Mouse (Mus musculus): ENCODE results near the gene Zcchc2. TPM values are rescaled to one million over a fixed set of nuclear protein-coding genes. Genes with fewer than 3 reads are reported as not detected.

Zcchc2 gene
- total RNA-seq, 2 experiments from 2014 or later, result 15.6 to 17.8 TPM

GRCm38 (mm10) chr1:105988903-105989639 lies 1.1 kb upstream of the Zcchc2 start:
- no peak for DNase-seq

- peak in 1 of 2 experiments; percentile 37 for DNase-seq
These were observed 594 bp upstream of the Zcchc2 start for GRCm38 (mm10) chr1:105989640-105989984.

- peak; percentile 74 to 81 for DNase-seq
These were observed 930 bp downstream of the Zcchc2 start for GRCm38 (mm10) chr1:105990911-105991761.

DNA sequence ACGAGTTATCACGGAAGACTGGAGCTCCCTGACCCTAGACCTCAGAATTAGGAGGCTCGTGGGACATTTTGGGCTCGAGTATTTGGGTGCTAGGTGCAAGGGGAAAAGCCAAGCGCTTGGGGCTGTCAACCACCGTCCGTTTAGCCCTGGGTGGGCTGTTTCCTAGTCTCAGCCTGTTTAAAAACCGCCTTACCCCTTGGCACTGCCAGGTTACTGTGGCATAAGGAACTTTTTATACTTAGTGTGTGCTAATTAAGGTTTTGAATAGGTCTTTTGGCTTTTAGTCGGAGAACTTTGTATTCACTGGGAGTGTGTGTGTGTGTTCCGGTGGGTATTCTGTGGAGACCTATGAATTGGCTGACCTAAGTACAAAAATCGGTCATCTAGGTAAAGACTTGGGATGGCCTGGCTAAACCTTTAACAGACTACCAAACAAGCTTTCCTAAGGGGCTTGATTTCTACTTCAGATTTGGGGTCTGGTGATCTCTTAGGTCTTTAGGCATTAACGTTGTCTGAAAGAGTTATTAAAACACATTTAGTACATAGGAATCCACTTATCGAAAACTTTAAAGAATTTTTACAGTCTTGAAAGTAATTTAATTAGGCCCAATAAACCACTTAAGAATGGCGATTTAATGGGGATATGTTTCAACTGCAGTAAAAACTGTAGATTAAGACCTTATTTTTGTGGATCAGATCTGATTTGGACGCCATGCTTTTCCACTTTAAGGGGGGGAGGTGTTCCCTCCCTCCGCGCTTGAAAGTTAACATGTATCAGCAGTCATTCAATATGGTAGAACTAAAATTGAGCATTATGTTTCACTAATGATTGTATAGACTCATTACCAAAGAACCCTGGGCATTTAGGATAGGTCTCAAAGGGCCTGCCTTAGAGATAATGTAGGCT lies 2.0 kb downstream of the Zcchc2 start:
- DNase-seq, result no peak

DNA sequence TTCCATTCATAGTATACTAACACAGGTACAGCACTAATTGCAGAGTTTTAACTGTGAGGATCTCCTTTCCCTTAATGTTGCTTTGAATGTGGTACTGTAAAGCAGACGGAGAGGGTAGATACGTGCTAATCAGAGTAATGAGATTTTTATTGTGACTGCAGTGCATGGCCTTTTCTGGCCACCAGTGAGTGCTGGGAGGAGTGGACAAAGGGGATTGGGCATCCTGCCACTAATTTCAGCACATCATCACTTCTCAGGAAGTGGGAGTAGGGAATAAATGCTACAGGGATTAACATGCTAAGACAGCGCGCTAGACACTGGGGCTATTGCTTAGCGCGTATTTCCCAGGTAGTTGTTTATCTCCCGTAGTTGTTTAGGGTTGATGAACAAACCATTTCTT lies 3.0 kb downstream of the Zcchc2 start:
- DNase-seq, result peak; percentile 65 to 71

DNA sequence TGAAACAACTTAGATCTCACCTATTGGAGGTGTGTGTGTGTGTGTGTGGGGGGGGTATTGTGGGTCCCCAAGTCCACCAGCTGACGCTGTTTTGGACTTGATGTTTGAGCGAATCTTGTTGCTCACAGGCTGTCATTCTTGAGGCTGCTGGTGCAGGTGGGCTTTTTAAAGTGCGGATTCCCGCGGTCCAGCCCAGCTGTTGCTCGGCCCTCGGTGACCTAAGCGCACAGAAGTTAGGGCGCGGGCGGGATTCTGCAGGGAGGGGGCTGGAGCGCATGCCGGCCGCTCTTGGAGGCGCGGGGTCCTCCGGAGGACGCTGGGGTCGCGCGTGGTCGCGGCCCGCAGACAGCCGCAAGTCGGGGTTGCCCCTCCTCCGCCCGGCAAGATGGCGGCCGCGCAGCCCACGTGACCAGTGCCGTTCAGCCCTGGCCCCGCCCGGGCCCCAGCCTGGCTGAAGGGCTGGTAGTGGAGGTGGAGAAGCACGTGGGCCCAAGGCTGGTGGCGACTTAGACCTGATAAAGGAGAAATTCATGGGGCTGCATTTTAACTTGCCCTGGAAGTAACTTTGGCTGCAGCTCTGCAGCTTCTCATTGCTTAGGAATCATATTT lies 3.5 kb downstream of the Zcchc2 start:
- DNase-seq, result peak; percentile 93 to 96

DNA sequence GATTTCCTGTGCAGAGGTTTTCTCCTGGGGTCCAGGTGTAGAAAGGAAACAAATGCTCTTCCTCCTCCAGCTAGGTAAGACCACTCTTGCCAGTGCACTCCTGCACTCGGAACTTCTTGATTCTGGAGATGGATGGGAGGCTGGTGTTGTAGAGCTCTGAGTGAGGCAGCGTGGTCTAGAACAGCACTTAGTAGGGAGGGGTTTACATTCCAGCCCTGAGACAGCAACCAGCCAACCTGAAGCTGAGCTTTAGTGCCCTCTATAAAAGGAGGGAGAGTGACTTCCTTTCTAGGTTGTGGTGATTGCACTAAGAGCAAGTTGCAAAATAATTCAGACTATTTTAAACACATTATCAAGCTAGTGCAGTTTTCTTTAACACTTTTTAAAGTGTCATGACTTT lies 5.8 kb downstream of the Zcchc2 start:
- no peak for DNase-seq

- peak; percentile 20 to 64 for DNase-seq
These were observed 7.1 kb downstream of the Zcchc2 start for GRCm38 (mm10) chr1:105997282-105997681.

- DNase-seq, result no peak
These were observed 9.6 kb downstream of the Zcchc2 start for GRCm38 (mm10) chr1:105999802-106000201.

GRCm38 (mm10) chr1:106007581-106007980 lies 17.4 kb downstream of the Zcchc2 start:
- peak; percentile 40 for DNase-seq

DNA sequence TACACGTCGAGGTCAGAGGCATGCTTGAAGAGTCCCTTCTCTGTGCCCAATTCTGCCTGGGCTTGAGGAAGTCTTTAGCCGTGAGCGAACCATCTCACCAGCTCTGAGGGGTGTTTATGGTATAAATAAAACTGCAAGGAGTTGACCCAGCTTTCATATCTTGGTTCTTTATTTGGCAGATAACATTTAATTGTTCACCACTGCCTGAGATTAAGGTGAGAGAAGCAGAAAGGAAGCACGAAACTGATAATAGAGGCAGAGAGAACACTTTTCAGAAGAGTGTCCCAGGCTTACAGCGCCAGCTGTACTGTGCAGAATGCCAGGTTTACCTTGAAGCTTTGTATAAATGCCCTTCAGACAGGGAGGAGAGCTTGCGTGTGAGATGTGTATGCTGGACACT lies 20.9 kb downstream of the Zcchc2 start:
- DNase-seq, result no peak

DNA sequence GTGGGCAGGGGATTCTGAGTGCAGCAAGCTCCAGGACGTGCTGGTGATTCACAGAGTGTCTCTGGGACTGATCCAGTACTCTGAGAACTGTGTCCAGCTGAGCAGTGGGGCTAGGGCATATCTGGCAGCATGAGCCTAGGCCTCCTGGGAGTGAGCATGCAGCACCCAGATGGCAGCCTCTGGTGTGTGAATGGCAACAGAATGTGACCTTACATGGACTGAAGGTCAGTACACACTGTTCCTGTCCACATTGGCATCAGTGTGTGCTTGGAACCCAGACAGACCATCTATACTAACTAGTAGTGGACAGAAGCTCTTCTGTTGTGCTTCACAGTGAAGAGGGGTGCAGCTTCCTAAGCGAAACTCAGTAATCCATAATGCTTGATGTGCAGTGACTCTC lies 23.6 kb downstream of the Zcchc2 start:
- DNase-seq, result peak; percentile 22 to 52

- no peak for DNase-seq
These were observed 26.1 kb downstream of the Zcchc2 start for GRCm38 (mm10) chr1:106016262-106016661.

DNA sequence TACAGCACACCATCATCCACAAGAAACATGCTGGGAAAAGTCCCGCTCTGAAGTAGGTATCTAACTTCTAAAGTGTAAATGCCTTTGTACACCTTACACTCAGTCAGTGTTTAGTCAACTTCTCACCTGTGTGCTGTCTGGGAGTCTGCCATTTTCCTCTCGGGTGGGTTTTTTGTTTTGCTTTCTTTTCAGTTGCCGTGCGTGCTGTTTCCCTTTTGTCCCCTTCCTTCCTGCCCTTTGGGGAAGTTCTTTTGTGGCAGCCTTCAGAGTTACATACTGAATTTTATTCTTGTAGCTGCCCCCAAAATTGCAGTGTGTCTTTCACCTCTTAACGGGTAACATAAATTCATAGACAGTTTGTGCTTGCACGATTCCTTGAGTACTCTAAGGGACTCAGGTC lies 29.6 kb downstream of the Zcchc2 start:
- no peak for DNase-seq

- DNase-seq, result no peak
These were observed 32.8 kb downstream of the Zcchc2 start for GRCm38 (mm10) chr1:106022998-106023397.

DNA sequence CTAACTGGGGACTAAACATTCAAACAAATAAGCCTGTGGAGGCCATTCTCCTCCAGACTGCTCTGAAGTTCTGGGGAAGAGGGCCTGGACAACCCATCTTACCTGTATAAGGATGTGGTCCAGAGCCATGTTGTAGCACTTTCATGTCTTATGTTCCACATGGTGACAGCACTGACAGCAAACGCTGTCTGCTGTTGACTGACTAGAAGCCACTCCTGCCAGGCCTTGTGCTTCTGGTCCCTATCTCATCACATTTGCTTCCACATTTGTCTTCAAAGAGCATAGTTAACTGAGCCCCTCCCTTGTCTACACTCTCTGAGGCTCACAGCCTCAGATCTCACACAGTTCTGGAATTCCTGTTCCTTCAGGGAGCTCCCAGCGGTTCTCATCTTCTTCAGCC lies 34.0 kb downstream of the Zcchc2 start:
- DNase-seq, result no peak

- no peak for DNase-seq
These were observed 34.6 kb downstream of the Zcchc2 start for GRCm38 (mm10) chr1:106024778-106025177.

- DNase-seq, result no peak
These were observed 39.6 kb downstream of the Zcchc2 start for GRCm38 (mm10) chr1:106029769-106030168.

- peak in 1 of 2 experiments; percentile 13 for DNase-seq
These were observed 40.1 kb downstream of the Zcchc2 start for GRCm38 (mm10) chr1:106030331-106030730.

GRCm38 (mm10) chr1:106030886-106031285 lies 40.7 kb downstream of the Zcchc2 start:
- no peak for DNase-seq

- DNase-seq, result no peak
These were observed 41.7 kb downstream of the Zcchc2 start for GRCm38 (mm10) chr1:106031908-106032307.

- DNase-seq, result no peak
These were observed 44.6 kb downstream of the Zcchc2 start for GRCm38 (mm10) chr1:106034776-106035175.

All from adrenal gland, postnatal 36 days (tissue).